Mouse (Mus musculus) E14TG2a.4 (cell line): ENCODE results near the gene Gm7247.

Experiments
- CTCF ChIP-seq: conservative IDR thresholded peaks from 2 replicates; pipeline ENCODE4 v1.5.1; 2014; ENCODE audit warnings: low read length
- POU5F1 ChIP-seq: IDR thresholded peaks from 2 replicates; pipeline ENCODE4 v1.6.1; 2014; ENCODE audit warnings: low read length, borderline replicate concordance

- no peak for TF ChIP-seq CTCF
- TF ChIP-seq POU5F1: no peak
Observed at GRCm38 (mm10) chr14:51361456-51361855, at the start of gene Gm7247.
